Mouse (Mus musculus): ENCODE measurements around the gene Phlda3. TPM values are rescaled to one million over a fixed set of nuclear protein-coding genes. Genes with fewer than 3 reads are reported as not detected.

Gene Phlda3
- polyA plus RNA-seq (2015; fragmentation: Nextera tagmentation; extraction: Ambion mirVana) = 5.7 and 7.1 TPM in 2 replicates

DNA sequence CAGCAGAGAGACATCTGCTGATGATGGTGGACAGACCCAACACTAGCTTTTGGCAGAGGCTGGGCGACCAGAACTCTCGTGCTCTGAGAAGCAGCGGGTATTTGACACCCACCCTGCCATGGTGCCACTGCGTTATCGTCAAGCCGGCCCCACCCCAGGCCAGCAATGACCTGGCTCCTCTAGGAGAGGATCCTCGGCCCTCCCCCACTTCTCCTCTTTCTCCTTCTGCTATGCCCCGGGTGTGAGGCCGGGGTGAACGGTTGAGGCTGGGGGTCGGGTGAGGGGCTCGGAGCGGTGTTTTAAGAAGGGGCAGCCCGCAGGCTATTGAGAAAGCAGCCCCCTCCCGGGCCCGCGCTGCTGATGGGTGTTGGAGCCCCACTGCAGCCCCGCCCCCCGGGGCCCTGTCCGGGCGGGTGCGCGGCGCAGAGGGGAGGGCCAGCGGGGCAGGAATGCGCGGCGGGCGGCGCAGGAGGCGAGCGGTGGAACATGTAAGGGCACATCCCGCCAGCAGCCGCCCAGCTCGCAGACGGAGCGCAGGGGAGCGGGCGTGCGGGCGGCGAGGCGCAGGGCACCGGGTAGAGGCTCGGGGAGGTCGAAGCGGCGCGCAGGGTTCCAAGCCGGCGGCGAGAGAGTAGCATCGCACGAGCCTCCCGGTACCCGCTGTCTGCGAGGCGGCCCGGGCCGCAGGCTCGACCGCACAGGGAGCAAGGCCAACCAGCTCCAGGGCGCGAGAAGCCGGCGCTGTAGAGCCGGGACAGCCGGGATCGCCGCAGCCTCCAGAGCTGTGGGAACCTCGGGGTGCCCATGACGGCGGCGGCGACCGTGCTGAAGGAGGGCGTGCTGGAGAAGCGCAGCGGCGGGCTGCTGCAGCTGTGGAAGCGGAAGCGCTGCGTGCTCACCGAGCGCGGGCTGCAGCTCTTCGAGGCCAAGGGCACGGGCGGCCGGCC lies at the start of gene Phlda3:
TSS of gene Phlda3 (plus strand) at position 475 of the 947 bp plus-strand sequence.
- H3K27ac ChIP-seq = no peak within 1 kb of the TSS
- peaks cover 51% of the 10 kb centered on the region for H3K27me3 ChIP-seq
- peaks cover 4% of the 10 kb centered on the region; the same call in 1 of the 2 replicates for H3K36me3 ChIP-seq
- H3K4me3 ChIP-seq (replicated peaks) = peak within 1 kb of the TSS; percentile 64
- peaks cover 37% of the 10 kb centered on the region for H3K4me1 ChIP-seq (replicated peaks)
- H3K4me2 ChIP-seq = peak within 1 kb of the TSS; percentile 90
- ATAC-seq (ENCODE audit: low read depth) (peak; percentile 80), DNase-seq (peak; percentile 79)
- H3K9ac ChIP-seq = peak within 1 kb of the TSS; percentile 70
- H3K9me3 ChIP-seq (replicated peaks) = no peaks in the 10 kb centered on the region
- WGBS (ENCODE audit: insufficient replicate concordance) = under 1% methylated on average over 88 of the region's 90 CpGs

DNA sequence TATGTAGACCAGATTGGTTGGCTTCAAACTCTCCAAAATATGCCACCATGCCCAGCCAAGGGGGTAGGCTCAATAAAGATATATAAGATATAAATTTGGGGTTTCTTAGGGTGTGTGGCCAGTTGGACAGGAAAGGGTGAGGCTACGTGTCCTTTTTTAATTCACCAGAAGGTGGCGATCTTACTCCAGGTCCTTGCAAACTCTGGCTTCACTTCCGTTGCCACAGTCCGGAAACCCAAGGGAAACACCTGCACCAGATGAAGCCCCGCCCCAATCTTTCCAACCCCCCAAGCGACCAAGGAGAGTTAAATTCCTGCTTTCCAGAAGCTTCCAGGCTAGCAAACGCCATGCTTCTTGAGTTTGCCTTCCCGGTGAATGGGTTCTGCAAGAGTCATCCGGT lies 46.4 kb upstream of the Phlda3 start:
- DNase-seq = no peak
- Histone ChIP-seq H3K27ac (no peak overlapping the region), H3K9me3 (replicated peaks) (no peaks in the 10 kb centered on the region), H3K4me3 (replicated peaks) (no peak overlapping the region), H3K27me3 (no peaks in the 10 kb centered on the region), H3K36me3 (no peaks in the 10 kb centered on the region), H3K4me2 (peak overlapping the region; percentile 28; the same call in 1 of the 2 replicates), H3K4me1 (replicated peaks) (peaks cover 38% of the 10 kb centered on the region), H3K9ac (no peak overlapping the region)
- WGBS (ENCODE audit: insufficient replicate concordance) = 14% methylated on average over 9 of the region's 9 CpGs
- no peak; the same call in 1 of the 2 replicates for ATAC-seq (ENCODE audit: low read depth)

DNA sequence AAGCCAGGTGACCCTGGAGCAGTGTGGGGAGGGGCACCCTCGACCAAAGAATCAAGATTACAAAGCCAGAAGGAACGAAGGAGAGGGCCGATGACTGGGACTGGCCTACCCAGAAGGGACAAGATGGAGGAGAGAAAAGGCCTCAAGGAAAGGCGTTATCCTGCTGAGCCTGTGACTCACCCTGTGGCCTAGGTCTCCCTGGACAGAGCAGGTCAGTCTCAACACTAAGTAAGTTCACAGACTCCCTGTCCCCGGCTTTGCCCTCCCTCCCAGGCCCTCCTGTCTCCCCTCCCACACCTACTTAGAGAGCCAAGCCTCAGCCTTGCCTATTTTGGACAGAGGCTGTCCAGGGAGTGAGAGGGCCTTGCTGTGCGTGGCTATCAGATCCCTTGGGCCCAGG lies 45.9 kb upstream of the Phlda3 start, which contains the start of gene Csrp1:
TSS of gene Csrp1 (plus strand) at position 79 of the 400 bp plus-strand sequence.
- peak within 1 kb of the TSS; percentile 28; the same call in 1 of the 2 replicates for H3K4me2 ChIP-seq
- no peak for ATAC-seq (ENCODE audit: low read depth)

DNA sequence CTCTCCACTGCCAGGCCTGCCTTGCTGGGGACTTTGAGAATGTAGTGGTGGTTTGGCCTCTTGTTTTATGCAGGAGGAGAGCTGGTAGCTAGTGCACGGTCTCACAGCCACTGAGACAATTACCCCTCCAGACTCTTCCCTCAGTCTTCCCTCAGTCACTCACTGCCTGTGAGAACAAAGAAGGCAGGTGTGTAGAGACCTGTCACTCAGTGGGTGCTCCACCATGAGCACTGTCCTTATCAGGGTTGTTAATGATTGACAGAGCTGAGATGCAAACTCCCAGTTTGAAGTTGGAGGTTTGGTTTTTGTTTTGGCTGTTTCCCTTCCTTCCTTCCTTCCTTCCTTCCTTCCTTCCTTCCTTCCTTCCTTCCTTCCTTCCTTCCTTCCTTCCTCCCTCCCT lies 42.9 kb upstream of the Phlda3 start:
- no peaks in the 10 kb centered on the region for H3K9me3 ChIP-seq (replicated peaks)
- H3K9ac ChIP-seq = no peak overlapping the region
- H3K4me2 ChIP-seq = no peak overlapping the region
- H3K4me3 ChIP-seq (replicated peaks) = no peak overlapping the region
- 53% methylated on average over 1 of the region's 1 CpGs for WGBS (ENCODE audit: insufficient replicate concordance)
- DNase-seq = no peak
- H3K36me3 ChIP-seq = no peaks in the 10 kb centered on the region
- H3K27me3 ChIP-seq = no peaks in the 10 kb centered on the region
- H3K4me1 ChIP-seq (replicated peaks) = peaks cover 53% of the 10 kb centered on the region
- no peak for ATAC-seq (ENCODE audit: low read depth)
- no peak overlapping the region for H3K27ac ChIP-seq

More for the DNA sequence above, 45.9 kb upstream of the Phlda3 start, which contains the start of gene Csrp1:
- Histone ChIP-seq H3K36me3 (no peaks in the 10 kb centered on the region), H3K27me3 (no peaks in the 10 kb centered on the region), H3K27ac (no peak within 1 kb of the TSS), H3K4me1 (replicated peaks) (peaks cover 37% of the 10 kb centered on the region), H3K9ac (no peak within 1 kb of the TSS), H3K4me3 (replicated peaks) (no peak within 1 kb of the TSS), H3K9me3 (replicated peaks) (no peaks in the 10 kb centered on the region)
- 36% methylated on average over 6 of the region's 6 CpGs for WGBS (ENCODE audit: insufficient replicate concordance)
- no peak for DNase-seq

DNA sequence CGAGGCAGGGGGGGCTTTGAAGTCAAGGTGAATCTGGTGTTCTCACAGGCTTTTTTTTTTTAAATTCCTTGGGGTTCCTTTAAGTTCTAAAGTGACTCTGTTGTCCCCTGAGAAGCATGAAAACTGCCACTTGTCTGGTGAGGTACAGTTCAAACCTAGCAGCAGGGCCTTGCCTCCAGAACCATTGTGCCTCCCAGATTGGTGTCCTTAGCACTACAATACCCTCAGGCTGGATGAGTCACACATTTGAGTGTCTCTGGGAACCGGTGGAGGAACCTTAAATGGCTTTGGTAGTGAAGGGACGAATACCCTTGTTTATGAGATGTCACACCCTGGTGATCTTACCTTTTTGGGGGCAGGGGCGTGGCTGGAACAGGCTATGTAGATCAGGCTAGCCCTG lies 41.8 kb upstream of the Phlda3 start:
- no peak overlapping the region for H3K4me2 ChIP-seq
- no peaks in the 10 kb centered on the region for H3K9me3 ChIP-seq (replicated peaks)
- 52% methylated on average over 4 of the region's 4 CpGs for WGBS (ENCODE audit: insufficient replicate concordance)
- no peak overlapping the region for H3K27ac ChIP-seq
- H3K4me3 ChIP-seq (replicated peaks) = no peak overlapping the region
- ATAC-seq (ENCODE audit: low read depth) = no peak
- peaks cover 63% of the 10 kb centered on the region for H3K4me1 ChIP-seq (replicated peaks)
- no peaks in the 10 kb centered on the region for H3K36me3 ChIP-seq
- DNase-seq = no peak
- H3K27me3 ChIP-seq = no peaks in the 10 kb centered on the region
- no peak overlapping the region for H3K9ac ChIP-seq

DNA sequence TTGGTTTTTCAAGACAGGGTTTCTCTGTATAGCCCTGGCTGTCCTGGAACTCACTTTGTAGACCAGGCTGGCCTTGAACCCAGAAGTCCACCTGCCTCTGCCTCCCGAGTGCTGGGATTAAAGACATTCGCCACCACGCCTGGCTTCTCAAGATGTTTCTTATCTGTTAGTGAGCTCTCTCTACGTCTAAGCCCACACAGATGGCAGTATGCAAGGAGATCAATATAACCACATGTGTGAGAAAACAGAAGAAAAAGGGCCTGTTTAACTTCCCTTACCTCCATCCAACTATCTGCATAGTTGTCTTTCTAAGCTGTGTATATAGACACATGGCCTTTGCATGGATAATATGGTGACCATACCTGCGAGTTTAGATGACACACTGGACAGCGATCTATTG lies 40.6 kb upstream of the Phlda3 start:
- Histone ChIP-seq H3K27me3 (no peaks in the 10 kb centered on the region), H3K27ac (no peak overlapping the region), H3K4me1 (replicated peaks) (peaks cover 64% of the 10 kb centered on the region), H3K9ac (no peak overlapping the region), H3K4me3 (replicated peaks) (no peak overlapping the region), H3K4me2 (no peak overlapping the region), H3K36me3 (no peaks in the 10 kb centered on the region), H3K9me3 (replicated peaks) (no peaks in the 10 kb centered on the region)
- WGBS (ENCODE audit: insufficient replicate concordance) = 45% methylated on average over 6 of the region's 6 CpGs
- ATAC-seq (ENCODE audit: low read depth) (no peak), DNase-seq (no peak)

DNA sequence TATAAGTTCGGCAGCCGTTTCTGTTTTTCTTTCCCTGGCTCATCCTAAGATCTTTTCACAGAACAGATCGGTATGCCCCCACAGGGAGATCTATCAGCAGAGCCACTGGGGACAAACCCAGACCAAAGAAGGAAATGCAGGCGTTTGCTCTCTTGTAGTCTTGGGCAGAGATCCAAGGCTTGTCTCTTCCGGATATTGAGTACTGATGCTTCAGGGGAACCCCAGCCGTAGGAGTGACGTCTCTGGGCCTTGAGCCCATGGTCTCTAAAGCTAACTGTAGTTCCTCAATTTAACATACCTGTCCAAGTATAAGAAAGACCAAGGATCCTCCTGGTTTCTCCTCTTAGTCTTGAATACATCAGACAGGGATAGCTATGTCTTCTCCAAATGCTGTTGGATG lies 40.0 kb upstream of the Phlda3 start:
- Histone ChIP-seq H3K9me3 (replicated peaks) (no peaks in the 10 kb centered on the region), H3K27me3 (no peaks in the 10 kb centered on the region), H3K36me3 (no peaks in the 10 kb centered on the region), H3K4me3 (replicated peaks) (no peak overlapping the region), H3K9ac (no peak overlapping the region), H3K27ac (no peak overlapping the region), H3K4me1 (replicated peaks) (peaks cover 67% of the 10 kb centered on the region), H3K4me2 (no peak overlapping the region)
- ATAC-seq (ENCODE audit: low read depth) (no peak), DNase-seq (no peak)
- 66% methylated on average over 7 of the region's 7 CpGs for WGBS (ENCODE audit: insufficient replicate concordance)

DNA sequence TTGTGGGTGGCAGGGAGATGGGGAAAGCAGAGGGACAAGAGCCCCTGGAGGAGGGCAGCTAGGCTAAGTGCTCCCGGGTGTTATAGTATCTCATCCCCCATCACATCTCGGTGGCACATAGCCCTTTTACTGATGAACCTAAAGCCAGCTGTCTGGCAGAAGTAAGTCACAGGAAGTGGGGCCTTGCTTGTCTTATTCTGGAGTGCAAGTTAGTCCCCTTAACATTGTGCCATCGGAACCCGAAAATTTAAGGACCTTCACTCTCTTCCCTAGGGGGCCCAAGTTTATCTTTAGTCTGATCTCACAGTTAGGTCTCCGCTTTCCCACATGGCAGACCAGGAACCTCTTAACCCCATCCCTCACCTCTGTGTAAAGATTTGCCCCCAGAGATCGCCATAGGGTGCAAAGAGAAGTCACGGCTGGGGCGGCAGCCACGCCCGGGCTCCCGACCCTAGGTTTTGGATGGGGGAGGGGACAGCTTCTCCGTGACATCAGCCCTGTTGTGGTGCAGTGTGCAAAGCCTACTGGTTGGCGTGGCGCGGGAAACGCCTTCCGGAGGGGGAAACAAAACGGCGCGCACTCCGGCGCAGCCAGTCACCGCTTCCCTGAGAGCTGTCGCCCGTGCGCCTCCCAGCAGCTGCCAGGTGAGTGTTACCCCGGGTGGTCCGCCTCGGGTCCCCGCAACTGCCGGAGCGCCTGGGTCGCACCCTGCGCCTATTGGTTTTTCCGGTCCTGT lies 37.1 kb upstream of the Phlda3 start:
- H3K4me3 ChIP-seq (replicated peaks) = peak overlapping the region; percentile 76

DNA sequence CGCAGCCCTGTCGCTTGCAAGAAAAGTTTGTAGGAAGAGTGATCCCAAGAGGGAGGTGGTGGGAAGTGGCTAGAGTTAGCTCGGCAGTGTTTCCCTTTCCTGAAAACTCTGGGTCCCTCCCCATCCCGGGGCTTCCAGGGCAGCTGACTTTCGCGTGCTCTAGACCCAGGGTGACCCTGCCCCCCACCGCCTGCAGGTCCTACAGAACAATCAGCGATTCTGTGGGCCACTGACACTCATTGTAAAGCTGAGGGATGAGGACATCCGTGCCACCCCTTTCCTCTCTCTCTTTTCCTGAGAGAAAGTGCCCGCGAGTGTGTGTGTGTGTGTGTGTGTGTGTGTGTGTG lies 36.6 kb upstream of the Phlda3 start:
- DNase-seq = no peak
- peak overlapping the region; percentile 79 for H3K4me2 ChIP-seq
- 0% methylated on average over 11 of the region's 11 CpGs for WGBS (ENCODE audit: insufficient replicate concordance)
- H3K4me3 ChIP-seq (replicated peaks) = peak overlapping the region; percentile 76
- peak overlapping the region; percentile 77 for H3K27ac ChIP-seq
- H3K36me3 ChIP-seq = no peaks in the 10 kb centered on the region
- peaks cover 90% of the 10 kb centered on the region for H3K4me1 ChIP-seq (replicated peaks)
- peak overlapping the region; percentile 85 for H3K9ac ChIP-seq
- peak; percentile 45 for ATAC-seq (ENCODE audit: low read depth)
- no peaks in the 10 kb centered on the region for H3K9me3 ChIP-seq (replicated peaks)
- H3K27me3 ChIP-seq = no peaks in the 10 kb centered on the region

More for the DNA sequence above, 37.1 kb upstream of the Phlda3 start:
- H3K36me3 ChIP-seq = no peaks in the 10 kb centered on the region
- peak overlapping the region; percentile 77 for H3K27ac ChIP-seq
- H3K4me1 ChIP-seq (replicated peaks) = peaks cover 88% of the 10 kb centered on the region
- 1% methylated on average over 35 of the region's 35 CpGs for WGBS (ENCODE audit: insufficient replicate concordance)
- H3K27me3 ChIP-seq = no peaks in the 10 kb centered on the region
- H3K9me3 ChIP-seq (replicated peaks) = no peaks in the 10 kb centered on the region
- peak; percentile 92 for ATAC-seq (ENCODE audit: low read depth)
- peak overlapping the region; percentile 79 for H3K4me2 ChIP-seq
- peak; percentile 86 for DNase-seq
- H3K9ac ChIP-seq = peak overlapping the region; percentile 85

DNA sequence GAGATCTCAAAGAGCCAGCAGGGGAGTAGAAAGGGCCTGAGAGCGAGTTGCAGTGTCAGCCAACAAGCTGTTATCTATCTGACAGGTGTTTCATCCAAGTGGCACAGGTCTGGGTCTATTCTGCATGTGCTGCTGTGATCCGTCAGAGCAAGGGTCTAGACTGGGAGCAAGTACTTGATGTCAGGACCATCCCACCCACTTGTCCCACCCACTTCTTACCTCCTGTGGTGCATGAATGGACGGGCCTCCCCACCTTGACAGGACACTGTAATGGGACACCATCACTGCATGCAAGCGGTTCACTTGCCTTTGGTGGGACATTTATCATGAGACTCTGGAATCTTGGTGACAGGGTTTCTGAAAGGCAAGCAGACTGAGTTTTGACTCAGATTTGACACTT lies 36.1 kb upstream of the Phlda3 start:
- 14% methylated on average over 4 of the region's 4 CpGs for WGBS (ENCODE audit: insufficient replicate concordance)
- H3K4me3 ChIP-seq (replicated peaks) = peak overlapping the region; percentile 76
- H3K4me2 ChIP-seq = peak overlapping the region; percentile 79
- no peak for DNase-seq
- H3K9me3 ChIP-seq (replicated peaks) = no peaks in the 10 kb centered on the region
- peak overlapping the region; percentile 77 for H3K27ac ChIP-seq
- H3K36me3 ChIP-seq = no peaks in the 10 kb centered on the region
- peak overlapping the region; percentile 85 for H3K9ac ChIP-seq
- peak; percentile 11; the same call in 1 of the 2 replicates for ATAC-seq (ENCODE audit: low read depth)
- peaks cover 91% of the 10 kb centered on the region for H3K4me1 ChIP-seq (replicated peaks)
- no peaks in the 10 kb centered on the region for H3K27me3 ChIP-seq

DNA sequence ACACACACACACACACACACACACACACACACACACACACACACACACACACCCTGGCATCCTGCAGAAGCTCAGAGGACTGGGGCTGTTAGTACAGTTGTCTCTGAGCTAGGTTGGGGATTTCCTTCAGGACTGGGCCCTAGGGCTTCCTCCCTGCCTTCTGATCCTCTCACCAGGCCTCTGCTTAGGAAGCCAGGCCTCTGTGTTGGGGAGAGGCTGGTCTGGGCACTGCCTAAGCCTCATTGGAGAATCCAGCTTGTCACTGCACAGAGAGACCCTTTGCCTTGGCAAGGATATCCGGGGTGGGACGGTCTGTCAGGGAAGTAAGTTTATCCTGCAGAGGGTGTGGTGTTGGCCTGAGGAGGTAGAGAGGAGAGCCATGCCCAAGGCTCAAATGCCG lies 35.6 kb upstream of the Phlda3 start:
- H3K27ac ChIP-seq = peak overlapping the region; percentile 56
- no peak for DNase-seq
- peaks cover 92% of the 10 kb centered on the region for H3K4me1 ChIP-seq (replicated peaks)

More for the DNA sequence above, 35.6 kb upstream of the Phlda3 start:
- H3K4me3 ChIP-seq (replicated peaks) = peak overlapping the region; percentile 76
- WGBS (ENCODE audit: insufficient replicate concordance) = 19% methylated on average over 3 of the region's 3 CpGs
- H3K9me3 ChIP-seq (replicated peaks) = no peaks in the 10 kb centered on the region
- no peak for ATAC-seq (ENCODE audit: low read depth)
- no peaks in the 10 kb centered on the region for H3K36me3 ChIP-seq
- H3K9ac ChIP-seq = peak overlapping the region; percentile 85
- no peaks in the 10 kb centered on the region for H3K27me3 ChIP-seq
- peak overlapping the region; percentile 79 for H3K4me2 ChIP-seq
